Mouse (Mus musculus) thymus, adult 2 months (tissue): ENCODE data around the gene Sema6d. TPM values are rescaled to one million over a fixed set of nuclear protein-coding genes. Genes with fewer than 3 reads are reported as not detected.

Experiments used
- DNase-seq: peaks from one replicate; pipeline ENCODE4 v3.0.0; 2021
- H3K27ac ChIP-seq: fragments of 200-500 bp; 2 replicates; pipeline ENCODE4 v1.5.1; 2012; ENCODE audit warnings: low read length, control low read depth; ENCODE audit not compliant: control insufficient read depth, insufficient read depth
- H3K27me3 ChIP-seq: fragments of 200-500 bp; 2 replicates; pipeline ENCODE4 v1.6.1; 2012; ENCODE audit warnings: mild to moderate bottlenecking, low read length, moderate library complexity, mixed read lengths; ENCODE audit not compliant: control insufficient read depth, insufficient read depth
- H3K36me3 ChIP-seq: fragments of 200-500 bp; 2 replicates; pipeline ENCODE4 v1.6.1; 2012; ENCODE audit warnings: mild to moderate bottlenecking, low read length, moderate library complexity; ENCODE audit not compliant: control insufficient read depth, insufficient read depth
- H3K4me1 ChIP-seq: fragments of 200-500 bp; replicated peaks from 2 replicates; pipeline ENCODE4 v1.6.1; 2012; ENCODE audit warnings: low read length; ENCODE audit not compliant: control insufficient read depth, insufficient read depth
- H3K4me3 ChIP-seq: fragments of 200-500 bp; 2 replicates; pipeline ENCODE4 v1.5.1; 2012; ENCODE audit warnings: mild to moderate bottlenecking, low read length, control low read depth, moderate library complexity; ENCODE audit not compliant: control insufficient read depth, insufficient read depth
- CTCF ChIP-seq: fragments of 200-500 bp; IDR thresholded peaks from 2 replicates; pipeline ENCODE4 v1.5.1; 2012; ENCODE audit warnings: mild to moderate bottlenecking, control low read depth, low read length, moderate library complexity, borderline replicate concordance; ENCODE audit not compliant: control insufficient read depth, poor library complexity, insufficient read depth; ENCODE audit errors: extremely low read depth
- POLR2A ChIP-seq: fragments of 200-500 bp; IDR thresholded peaks from 2 replicates; pipeline ENCODE4 v1.6.1; 2012; ENCODE audit warnings: mild to moderate bottlenecking, low read length, control low read depth, moderate library complexity; ENCODE audit not compliant: control insufficient read depth, poor library complexity, insufficient read depth; ENCODE audit errors: extremely low read depth
- WGBS: fragments of 180-500 bp; shearing (Covaris S2); methylation state at CpG from one replicate; pipeline ENCODE4 v1.1.7; 2018; 5-methylcytosine and 5-hydroxymethylcytosine counted together
- polyA plus RNA-seq: library from polyadenylated mRNA; depleted of rRNA; stranded (reverse); fragments of >200 nt; gene quantifications from 2 replicates; pipeline ENCODE4 v1.2.3, GENCODE M21; 2012

The Sema6d gene
- polyA plus RNA-seq, 1 experiment, result 4.6 TPM

GRCm38 (mm10) chr2:124120355-124120754 is 30.6 kb downstream of the Sema6d start:
- DNase-seq, result no peak
- H3K27ac ChIP-seq, result no peak overlapping the region

GRCm38 (mm10) chr2:124121539-124121938 is 31.8 kb downstream of the Sema6d start:
- Histone ChIP-seq H3K36me3 (no peaks in the 10 kb centered on the region), H3K4me3 (no peak overlapping the region), H3K4me1 (no peaks in the 10 kb centered on the region), H3K27ac (no peak overlapping the region), H3K27me3 (no peaks in the 10 kb centered on the region)
- WGBS, result 91% methylated on average over 2 of the region's 2 CpGs
- TF ChIP-seq POLR2A (no peak), CTCF (no peak)
- DNase-seq, result no peak

More at GRCm38 (mm10) chr2:124120355-124120754, 30.6 kb downstream of the Sema6d start:
- H3K4me1 ChIP-seq, result no peaks in the 10 kb centered on the region
- no peaks in the 10 kb centered on the region for H3K36me3 ChIP-seq
- H3K27me3 ChIP-seq, result no peaks in the 10 kb centered on the region
- WGBS, result 91% methylated on average over 1 of the region's 1 CpGs
- no peak overlapping the region for H3K4me3 ChIP-seq
- TF ChIP-seq POLR2A (no peak), CTCF (no peak)

- no peaks in the 10 kb centered on the region for H3K4me1 ChIP-seq
- no peak overlapping the region for H3K4me3 ChIP-seq
- H3K36me3 ChIP-seq, result no peaks in the 10 kb centered on the region
- DNase-seq, result no peak
- no peaks in the 10 kb centered on the region for H3K27me3 ChIP-seq
- 93% methylated on average over 7 of the region's 7 CpGs for WGBS
- TF ChIP-seq CTCF (no peak), POLR2A (no peak)
- H3K27ac ChIP-seq, result no peak overlapping the region
Measured at GRCm38 (mm10) chr2:124125504-124125903, 35.7 kb downstream of the Sema6d start.

GRCm38 (mm10) chr2:124126853-124127252 is 37.1 kb downstream of the Sema6d start:
- Histone ChIP-seq H3K4me1 (no peaks in the 10 kb centered on the region), H3K27ac (no peak overlapping the region)
- 91% methylated on average over 3 of the region's 3 CpGs for WGBS

GRCm38 (mm10) chr2:124130876-124131275 is 41.1 kb downstream of the Sema6d start:
- 77% methylated on average over 2 of the region's 2 CpGs for WGBS
- no peaks in the 10 kb centered on the region for H3K4me1 ChIP-seq
- H3K36me3 ChIP-seq, result no peaks in the 10 kb centered on the region
- no peak for TF ChIP-seq POLR2A
- no peak for TF ChIP-seq CTCF
- no peak overlapping the region for H3K4me3 ChIP-seq
- H3K27me3 ChIP-seq, result no peaks in the 10 kb centered on the region
- no peak overlapping the region for H3K27ac ChIP-seq
- no peak for DNase-seq

More at GRCm38 (mm10) chr2:124126853-124127252, 37.1 kb downstream of the Sema6d start:
- TF ChIP-seq CTCF (no peak), POLR2A (no peak)
- Histone ChIP-seq H3K4me3 (no peak overlapping the region), H3K27me3 (no peaks in the 10 kb centered on the region), H3K36me3 (no peaks in the 10 kb centered on the region)
- no peak for DNase-seq

- no peaks in the 10 kb centered on the region for H3K27me3 ChIP-seq
- no peak for DNase-seq
- no peak for TF ChIP-seq CTCF
- no peak for TF ChIP-seq POLR2A
- no peak overlapping the region for H3K27ac ChIP-seq
- no peak overlapping the region for H3K4me3 ChIP-seq
- WGBS, result 69% methylated on average over 3 of the region's 3 CpGs
- H3K4me1 ChIP-seq, result no peaks in the 10 kb centered on the region
- no peaks in the 10 kb centered on the region for H3K36me3 ChIP-seq
Measured at GRCm38 (mm10) chr2:124141510-124142044, 51.8 kb downstream of the Sema6d start.

- no peak for DNase-seq
- WGBS, result 82% methylated on average over 1 of the region's 1 CpGs
- TF ChIP-seq POLR2A (no peak), CTCF (no peak)
Measured at GRCm38 (mm10) chr2:124145528-124145927, 55.8 kb downstream of the Sema6d start.

More at GRCm38 (mm10) chr2:124145528-124145927, 55.8 kb downstream of the Sema6d start:
- Histone ChIP-seq H3K36me3 (no peaks in the 10 kb centered on the region), H3K27me3 (no peaks in the 10 kb centered on the region), H3K4me1 (no peaks in the 10 kb centered on the region), H3K4me3 (no peak overlapping the region), H3K27ac (no peak overlapping the region)
